Mouse (Mus musculus): Measurements from ENCODE around the gene Slc30a9. TPM values are rescaled to one million over a fixed set of nuclear protein-coding genes. Genes with fewer than 3 reads are reported as not detected.

Gene Slc30a9
- polyA plus RNA-seq, 1 experiment from 2014 or later, result 173 TPM

DNA sequence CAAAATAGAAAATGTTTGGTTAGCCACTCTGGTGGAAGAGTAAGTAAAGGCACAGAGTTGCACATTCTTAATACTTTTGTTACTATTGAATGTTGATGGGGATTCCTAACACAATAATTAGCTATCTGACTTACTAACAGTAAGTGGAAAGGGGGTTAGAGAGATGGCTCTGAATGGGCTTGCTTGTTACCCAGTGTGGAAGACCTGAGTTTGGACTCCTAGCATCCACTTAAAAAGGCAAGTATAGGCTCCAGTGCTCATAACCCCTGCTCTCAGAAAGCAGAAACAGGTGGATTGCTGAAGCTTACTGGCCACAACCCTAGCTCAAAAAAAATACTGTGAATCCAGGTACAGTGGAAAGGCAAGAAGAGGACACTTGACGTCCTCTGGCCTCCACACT lies 10.6 kb upstream of the Slc30a9 start:
- Histone ChIP-seq H3K27me3 (no peaks in the 10 kb centered on the region), H3K4me2 (no peak overlapping the region), H3K9me3 (no peaks in the 10 kb centered on the region), H3K36me3 (peaks cover 13% of the 10 kb centered on the region), H3K27ac (replicated peaks) (no peak overlapping the region), H3K4me1 (replicated peaks) (no peaks in the 10 kb centered on the region), H3K9ac (no peak overlapping the region), H3K4me3 (no peak overlapping the region)
- 93% methylated on average over 1 of the region's 1 CpGs for WGBS
- ATAC-seq (ENCODE audit: low read depth), result no peak

GRCm38 (mm10) chr5:67297026-67297813 lies 9.5 kb upstream of the Slc30a9 start:
- Histone ChIP-seq H3K4me1 (replicated peaks) (no peaks in the 10 kb centered on the region), H3K9ac (no peak overlapping the region), H3K27me3 (no peaks in the 10 kb centered on the region), H3K27ac (replicated peaks) (no peak overlapping the region), H3K9me3 (no peaks in the 10 kb centered on the region), H3K36me3 (peaks cover 13% of the 10 kb centered on the region), H3K4me2 (no peak overlapping the region), H3K4me3 (no peak overlapping the region)
- no peak for ATAC-seq (ENCODE audit: low read depth)
- WGBS, result 88% methylated on average over 5 of the region's 5 CpGs

- no peaks in the 10 kb centered on the region for H3K27me3 ChIP-seq
- no peak overlapping the region for H3K27ac ChIP-seq (replicated peaks)
- H3K36me3 ChIP-seq, result 0 out of 2 replicates have a peak, but pooled peaks cover 4% of the 10 kb centered on the region
- H3K4me3 ChIP-seq, result no peak overlapping the region
- ATAC-seq (ENCODE audit: low read depth), result no peak
- H3K9me3 ChIP-seq, result no peaks in the 10 kb centered on the region
- no peak overlapping the region for H3K4me2 ChIP-seq
- WGBS, result 93% methylated on average over 6 of the region's 6 CpGs
- H3K9ac ChIP-seq, result no peak overlapping the region
- H3K4me1 ChIP-seq (replicated peaks), result no peaks in the 10 kb centered on the region
Observed at GRCm38 (mm10) chr5:67299847-67300412, 6.8 kb upstream of the Slc30a9 start.

DNA sequence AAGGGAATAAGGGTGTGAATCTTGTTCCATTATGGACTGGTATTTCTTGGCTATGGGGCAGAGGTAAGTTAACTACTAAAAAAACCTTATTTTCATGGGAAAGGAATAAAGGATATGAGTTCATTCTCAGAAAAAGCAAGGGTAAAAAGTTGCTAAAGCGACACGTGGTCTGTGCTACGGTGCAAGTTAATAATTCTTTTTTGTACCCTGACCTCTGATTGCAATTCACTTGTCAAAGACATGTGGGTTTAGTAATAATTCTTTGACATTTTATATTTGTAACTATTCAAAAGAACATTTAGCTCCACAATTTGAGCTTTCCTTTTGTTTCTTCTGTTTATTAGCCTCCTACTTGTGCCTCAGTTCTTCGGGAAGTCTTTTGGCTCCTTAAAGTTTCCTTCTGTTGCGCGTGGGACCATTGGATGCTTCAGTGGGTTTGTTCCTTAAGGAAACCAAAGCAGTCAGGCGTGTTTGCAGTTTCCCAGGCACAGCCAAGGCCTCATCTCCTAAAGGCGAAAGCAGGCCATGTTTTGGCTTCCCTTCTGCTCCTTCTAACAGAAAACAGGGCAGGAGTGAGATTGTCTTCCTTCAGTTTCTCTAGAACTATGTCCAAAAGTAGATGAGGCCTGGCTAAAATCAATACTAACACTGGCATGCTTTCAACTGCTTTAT lies 5.7 kb upstream of the Slc30a9 start:
- Histone ChIP-seq H3K4me2 (no peak overlapping the region), H3K4me1 (replicated peaks) (no peaks in the 10 kb centered on the region; the same call in 1 of the 2 replicates), H3K27me3 (no peaks in the 10 kb centered on the region), H3K4me3 (no peak overlapping the region), H3K27ac (replicated peaks) (no peak overlapping the region), H3K9me3 (no peaks in the 10 kb centered on the region), H3K9ac (no peak overlapping the region), H3K36me3 (no peaks in the 10 kb centered on the region)
- ATAC-seq (ENCODE audit: low read depth), result no peak
- WGBS, result 95% methylated on average over 8 of the region's 8 CpGs

DNA sequence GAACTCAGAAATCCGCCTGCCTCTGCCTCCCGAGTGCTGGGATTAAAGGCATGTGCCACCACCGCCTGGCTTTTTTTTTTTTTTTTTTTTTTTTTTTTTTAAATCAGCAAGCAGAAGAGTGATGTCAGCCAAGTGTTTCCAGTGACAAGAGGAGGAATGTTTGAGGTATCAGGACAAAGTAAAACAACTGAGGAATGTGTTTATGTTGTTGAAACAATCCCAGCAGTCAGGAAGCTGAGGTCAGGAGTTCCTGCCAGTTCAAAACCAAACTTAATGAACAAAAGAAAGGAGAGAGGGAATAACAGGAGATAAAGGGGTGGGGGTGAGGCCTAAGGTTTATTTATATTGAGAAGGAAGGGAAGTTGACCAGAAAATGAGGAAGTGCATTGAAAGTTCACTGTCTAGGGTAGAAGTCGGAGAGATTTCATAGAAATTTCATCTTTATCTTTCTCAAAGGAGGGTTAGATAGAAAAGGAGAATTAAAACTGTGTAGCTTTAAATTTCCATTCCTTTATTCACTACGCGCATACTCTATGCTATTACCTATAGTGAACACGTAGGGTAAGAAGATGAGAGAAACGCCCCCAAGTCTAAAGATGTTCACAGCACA lies 4.9 kb upstream of the Slc30a9 start:
- no peak overlapping the region for H3K9ac ChIP-seq
- WGBS, result 82% methylated on average over 8 of the region's 8 CpGs
- no peak overlapping the region for H3K4me3 ChIP-seq

GRCm38 (mm10) chr5:67303816-67304215 lies 2.9 kb upstream of the Slc30a9 start:
- H3K4me3 ChIP-seq, result no peak overlapping the region
- H3K36me3 ChIP-seq, result no peaks in the 10 kb centered on the region
- no peak overlapping the region for H3K9ac ChIP-seq
- H3K9me3 ChIP-seq, result no peaks in the 10 kb centered on the region
- H3K4me2 ChIP-seq, result no peak overlapping the region
- WGBS, result 89% methylated on average over 1 of the region's 1 CpGs
- no peak overlapping the region for H3K27ac ChIP-seq (replicated peaks)
- H3K27me3 ChIP-seq, result no peaks in the 10 kb centered on the region
- ATAC-seq (ENCODE audit: low read depth), result no peak
- H3K4me1 ChIP-seq (replicated peaks), result peaks cover 14% of the 10 kb centered on the region

More for the DNA sequence above, 4.9 kb upstream of the Slc30a9 start:
- ATAC-seq (ENCODE audit: low read depth), result no peak
- Histone ChIP-seq H3K9me3 (no peaks in the 10 kb centered on the region), H3K27ac (replicated peaks) (no peak overlapping the region), H3K36me3 (no peaks in the 10 kb centered on the region), H3K4me1 (replicated peaks) (no peaks in the 10 kb centered on the region; the same call in 1 of the 2 replicates), H3K27me3 (no peaks in the 10 kb centered on the region), H3K4me2 (no peak overlapping the region)

DNA sequence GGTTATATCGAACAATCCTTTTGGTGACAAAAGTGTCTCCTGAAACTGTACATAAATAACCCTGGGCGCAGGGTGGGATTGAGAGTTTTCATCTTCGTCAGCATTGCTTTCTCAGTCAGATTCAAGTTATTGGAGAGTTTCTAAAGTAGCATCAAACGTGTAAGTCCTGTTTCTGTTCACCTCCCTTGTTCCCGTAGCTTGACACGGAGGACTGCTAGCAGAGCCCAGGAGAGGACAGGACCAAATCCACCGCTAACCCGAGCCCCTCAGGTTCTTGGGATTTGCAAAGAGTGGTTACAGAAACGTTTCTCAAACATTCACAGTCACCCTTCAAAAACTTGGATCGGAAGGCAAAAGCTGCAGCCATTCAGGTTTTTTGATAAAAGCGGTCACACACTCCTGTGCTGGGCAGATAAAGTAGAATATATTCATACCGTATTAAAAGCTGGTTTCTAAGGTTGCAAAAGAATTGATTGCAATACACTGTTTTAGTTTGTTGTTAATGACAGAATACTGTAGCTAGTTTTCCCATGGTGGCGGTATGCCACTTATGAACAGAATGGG lies 986 bp downstream of the Slc30a9 start:
- Histone ChIP-seq H3K4me3 (peak overlapping the region; percentile 98), H3K4me2 (peak overlapping the region; percentile 88), H3K9ac (peak overlapping the region; percentile 95), H3K9me3 (no peaks in the 10 kb centered on the region), H3K27ac (replicated peaks) (no peak overlapping the region), H3K27me3 (no peaks in the 10 kb centered on the region), H3K36me3 (0 out of 2 replicates have a peak, but pooled peaks cover 5% of the 10 kb centered on the region), H3K4me1 (replicated peaks) (peaks cover 38% of the 10 kb centered on the region)
- 35% methylated on average over 13 of the region's 13 CpGs for WGBS
- no peak for ATAC-seq (ENCODE audit: low read depth)

DNA sequence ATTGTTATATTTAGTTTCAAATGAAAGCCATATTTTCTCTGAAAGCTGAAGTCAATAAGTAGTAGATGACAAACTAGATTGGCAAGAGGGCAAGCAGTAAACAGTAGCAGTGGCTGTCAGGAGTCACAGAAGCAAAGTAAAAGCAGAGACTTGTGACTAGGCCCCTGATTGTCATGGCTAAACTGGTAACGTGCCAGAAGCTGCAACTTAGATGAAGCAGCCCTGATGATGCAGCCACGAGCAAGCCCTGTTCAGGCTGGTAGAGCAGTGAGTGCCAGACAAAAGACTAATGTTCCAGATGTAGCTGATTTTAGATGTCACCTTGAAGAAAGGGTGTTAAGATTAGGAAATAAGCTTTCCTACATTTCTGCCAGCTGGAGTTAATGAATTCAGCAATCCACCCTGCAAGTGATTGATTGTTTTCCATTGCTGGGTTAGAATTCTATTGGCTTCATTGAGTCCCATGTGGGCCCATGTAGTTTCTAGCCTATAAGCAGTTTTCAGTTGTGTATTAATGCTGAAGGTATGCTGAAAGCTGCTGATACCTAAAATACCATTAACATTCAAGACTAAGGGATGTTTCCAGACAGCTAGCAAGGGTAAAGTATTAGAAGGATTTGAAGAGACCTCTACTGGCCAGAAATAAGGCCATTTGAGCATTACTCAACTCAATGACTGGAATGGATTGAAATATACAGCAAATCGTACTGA lies 5.2 kb downstream of the Slc30a9 start:
- no peak overlapping the region for H3K4me3 ChIP-seq
- H3K4me2 ChIP-seq, result no peak overlapping the region
- peak overlapping the region; percentile 38; the same call in 1 of the 2 replicates for H3K9ac ChIP-seq
- 67% methylated on average over 3 of the region's 3 CpGs for WGBS
- ATAC-seq (ENCODE audit: low read depth), result no peak
- no peaks in the 10 kb centered on the region for H3K9me3 ChIP-seq
- no peaks in the 10 kb centered on the region for H3K27me3 ChIP-seq
- H3K36me3 ChIP-seq, result peaks cover 10% of the 10 kb centered on the region; the same call in 1 of the 2 replicates
- H3K4me1 ChIP-seq (replicated peaks), result peaks cover 38% of the 10 kb centered on the region
- H3K27ac ChIP-seq (replicated peaks), result peak overlapping the region; percentile 59

GRCm38 (mm10) chr5:67312522-67312851 lies 5.7 kb downstream of the Slc30a9 start:
- Histone ChIP-seq H3K9me3 (no peaks in the 10 kb centered on the region), H3K4me3 (no peak overlapping the region), H3K4me2 (no peak overlapping the region), H3K27me3 (no peaks in the 10 kb centered on the region), H3K4me1 (replicated peaks) (peaks cover 36% of the 10 kb centered on the region), H3K27ac (replicated peaks) (no peak overlapping the region), H3K36me3 (peaks cover 12% of the 10 kb centered on the region), H3K9ac (no peak overlapping the region)
- no peak for ATAC-seq (ENCODE audit: low read depth)
- WGBS, result 93% methylated on average over 3 of the region's 3 CpGs

- H3K27me3 ChIP-seq, result no peaks in the 10 kb centered on the region
- no peak for ATAC-seq (ENCODE audit: low read depth)
- H3K9ac ChIP-seq, result no peak overlapping the region
- H3K4me3 ChIP-seq, result no peak overlapping the region
- WGBS, result 86% methylated on average over 17 of the region's 17 CpGs
- H3K4me2 ChIP-seq, result no peak overlapping the region
- no peak overlapping the region for H3K27ac ChIP-seq (replicated peaks)
- no peaks in the 10 kb centered on the region for H3K9me3 ChIP-seq
- H3K4me1 ChIP-seq (replicated peaks), result no peaks in the 10 kb centered on the region
- peaks cover 23% of the 10 kb centered on the region for H3K36me3 ChIP-seq
Observed at GRCm38 (mm10) chr5:67321656-67322268, 15.0 kb downstream of the Slc30a9 start.

DNA sequence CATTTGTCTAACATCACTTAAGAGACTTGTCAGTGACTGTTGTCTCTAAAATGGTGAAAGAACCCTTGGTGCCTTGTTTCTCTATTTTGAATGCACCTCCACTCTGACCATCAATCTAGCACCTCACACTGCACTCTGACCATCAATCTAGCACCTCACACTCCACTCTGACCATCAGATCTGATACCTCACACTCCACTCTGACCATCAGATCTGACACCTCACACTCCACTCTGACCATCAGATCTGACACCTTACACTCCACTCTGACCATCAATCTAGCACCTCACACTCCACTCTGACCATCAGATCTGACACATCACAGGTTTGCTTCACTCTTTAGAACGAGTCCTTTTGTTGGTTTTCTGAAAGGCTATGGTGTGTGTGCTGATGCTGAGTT lies 17.3 kb downstream of the Slc30a9 start:
- Histone ChIP-seq H3K4me1 (replicated peaks) (no peaks in the 10 kb centered on the region), H3K36me3 (peaks cover 15% of the 10 kb centered on the region), H3K4me3 (no peak overlapping the region), H3K27me3 (no peaks in the 10 kb centered on the region), H3K27ac (replicated peaks) (no peak overlapping the region), H3K9me3 (no peaks in the 10 kb centered on the region), H3K9ac (no peak overlapping the region), H3K4me2 (no peak overlapping the region)
- 64% methylated on average over 1 of the region's 1 CpGs for WGBS
- no peak for ATAC-seq (ENCODE audit: low read depth)
